Mouse (Mus musculus): ENCODE measurements around the gene Ghsr. TPM values are rescaled to one million over a fixed set of nuclear protein-coding genes. Genes with fewer than 3 reads are reported as not detected.
A peak's percentile ranks its signal among the peaks of the same experiment; 100 is the strongest.

The Ghsr gene
- 0.43 and 0.45 TPM in 2 replicates for polyA plus RNA-seq (2014; fragmentation: Nextera tagmentation; extraction: Ambion mirVana)

GRCm38 (mm10) chr3:27371276-27371621 is at the start of gene Ghsr:
Ghsr (plus strand) TSS chr3:27371351.
- WGBS: 2% methylated on average over 19 of the region's 19 CpGs
- H3K4me3 ChIP-seq (replicated peaks; ENCODE audit: low read depth, low read length): peak within 1 kb of the TSS; percentile 46
- peaks cover 48% of the 10 kb centered on the region for H3K27me3 ChIP-seq (ENCODE audit: control insufficient read depth, insufficient read depth, low read length)

DNA sequence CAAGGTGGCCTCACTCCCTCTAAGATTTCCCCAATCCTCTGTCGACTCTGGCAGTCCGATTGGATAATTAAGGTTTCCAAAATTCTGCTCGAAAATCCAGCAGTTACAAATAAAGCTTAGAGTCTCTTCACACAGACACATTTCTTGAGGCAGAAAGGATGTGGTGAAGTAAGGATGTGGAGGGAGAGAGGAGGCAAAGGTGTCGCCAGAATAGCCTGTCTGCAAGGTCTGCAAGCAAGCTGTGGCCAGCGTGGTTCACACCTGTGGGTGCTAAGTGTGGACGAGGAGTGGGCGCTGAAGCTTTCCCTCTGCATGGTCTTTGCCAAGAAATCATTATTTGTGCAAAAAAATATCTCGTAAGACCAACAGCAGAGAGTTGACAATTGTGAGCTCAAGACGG is 48.6 kb upstream of the Ghsr start:
- no peaks in the 10 kb centered on the region for H3K36me3 ChIP-seq (ENCODE audit: control insufficient read depth, insufficient read depth, low read length)
- no peak overlapping the region for H3K4me2 ChIP-seq (ENCODE audit: low read length)
- H3K27ac ChIP-seq (replicated peaks; ENCODE audit: low read depth, low read length): no peak overlapping the region
- no peak overlapping the region for H3K4me3 ChIP-seq (replicated peaks; ENCODE audit: low read depth, low read length)
- H3K9ac ChIP-seq (replicated peaks; ENCODE audit: low read length): no peak overlapping the region
- WGBS: 86% methylated on average over 9 of the region's 9 CpGs
- ATAC-seq (ENCODE audit: low FRiP score, low TSS enrichment): no peak
- H3K9me3 ChIP-seq (ENCODE audit: control insufficient read depth, low read length): no peaks in the 10 kb centered on the region
- no peak for DNase-seq
- H3K27me3 ChIP-seq (ENCODE audit: control insufficient read depth, insufficient read depth, low read length): no peaks in the 10 kb centered on the region
- no peaks in the 10 kb centered on the region for H3K4me1 ChIP-seq (ENCODE audit: control insufficient read depth, insufficient read depth, low read length)

More at GRCm38 (mm10) chr3:27371276-27371621, at the start of gene Ghsr:
- Histone ChIP-seq H3K27ac (replicated peaks; ENCODE audit: low read depth, low read length) (no peak within 1 kb of the TSS), H3K4me1 (ENCODE audit: control insufficient read depth, insufficient read depth, low read length) (peaks cover 3% of the 10 kb centered on the region; the same call in 1 of the 2 replicates), H3K9me3 (ENCODE audit: control insufficient read depth, low read length) (no peaks in the 10 kb centered on the region), H3K9ac (replicated peaks; ENCODE audit: low read length) (peak within 1 kb of the TSS; percentile 40; the same call in 1 of the 2 replicates), H3K36me3 (ENCODE audit: control insufficient read depth, insufficient read depth, low read length) (no peaks in the 10 kb centered on the region), H3K4me2 (ENCODE audit: low read length) (peak within 1 kb of the TSS; percentile 96)
- peak; percentile 37; the same call in 1 of the 2 replicates for ATAC-seq (ENCODE audit: low FRiP score, low TSS enrichment)
- peak; percentile 61 for DNase-seq

DNA sequence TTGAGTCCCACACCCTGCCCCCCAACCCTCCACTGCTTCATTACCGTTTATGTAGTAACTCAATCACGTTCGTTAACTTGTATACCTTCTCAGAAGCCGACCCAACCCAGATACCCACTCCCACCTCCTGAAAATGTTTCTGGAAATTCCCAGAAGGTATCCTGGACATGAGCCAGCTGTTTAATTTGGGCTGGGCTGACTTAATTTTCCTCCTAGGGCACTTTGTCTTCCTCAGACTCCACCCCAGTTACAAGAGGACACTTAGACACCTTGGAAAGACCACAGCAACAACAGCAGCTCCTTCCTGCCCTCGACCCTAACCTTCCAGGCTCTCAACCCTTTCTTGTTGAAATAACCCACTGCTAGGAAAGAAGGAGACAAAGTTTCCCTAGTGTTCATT is 47.6 kb upstream of the Ghsr start:
- ATAC-seq (ENCODE audit: low FRiP score, low TSS enrichment) (no peak), DNase-seq (no peak)
- Histone ChIP-seq H3K27ac (replicated peaks; ENCODE audit: low read depth, low read length) (no peak overlapping the region), H3K27me3 (ENCODE audit: control insufficient read depth, insufficient read depth, low read length) (no peaks in the 10 kb centered on the region), H3K4me3 (replicated peaks; ENCODE audit: low read depth, low read length) (no peak overlapping the region), H3K36me3 (ENCODE audit: control insufficient read depth, insufficient read depth, low read length) (no peaks in the 10 kb centered on the region), H3K4me1 (ENCODE audit: control insufficient read depth, insufficient read depth, low read length) (no peaks in the 10 kb centered on the region), H3K4me2 (ENCODE audit: low read length) (no peak overlapping the region), H3K9ac (replicated peaks; ENCODE audit: low read length) (no peak overlapping the region), H3K9me3 (ENCODE audit: control insufficient read depth, low read length) (no peaks in the 10 kb centered on the region)
- 81% methylated on average over 5 of the region's 5 CpGs for whole genome bisulfite sequencing

DNA sequence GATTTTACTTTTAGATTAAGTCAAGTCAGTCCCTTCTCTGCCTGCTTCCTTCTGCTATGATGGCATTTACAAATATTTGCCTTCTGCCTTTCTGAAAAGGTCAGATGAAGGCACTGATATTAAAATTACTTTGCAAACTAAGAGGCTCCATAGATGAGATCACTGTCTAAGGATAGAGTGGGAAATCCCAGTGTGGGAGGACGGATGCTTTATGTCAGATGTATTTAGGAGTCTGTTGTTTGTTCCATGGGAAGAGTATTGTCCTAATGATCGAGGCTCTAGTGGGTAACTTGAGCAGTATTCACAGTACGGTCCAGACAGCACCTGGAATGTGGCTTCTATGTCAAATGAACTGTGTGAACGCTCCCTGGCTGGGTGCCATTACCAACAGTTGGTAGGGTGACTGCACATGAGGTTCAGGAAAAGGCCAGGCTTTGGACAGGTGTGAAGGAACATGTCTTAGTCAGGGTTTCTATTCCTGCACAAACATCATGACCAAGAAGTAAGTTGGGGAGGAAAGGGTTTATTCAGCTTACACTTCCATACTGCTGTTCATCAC is 44.4 kb upstream of the Ghsr start:
- H3K9ac ChIP-seq (replicated peaks; ENCODE audit: low read length): no peak overlapping the region
- DNase-seq (no peak), ATAC-seq (ENCODE audit: low FRiP score, low TSS enrichment) (no peak)
- H3K4me3 ChIP-seq (replicated peaks; ENCODE audit: low read depth, low read length): no peak overlapping the region
- H3K4me1 ChIP-seq (ENCODE audit: control insufficient read depth, insufficient read depth, low read length): no peaks in the 10 kb centered on the region
- no peaks in the 10 kb centered on the region for H3K36me3 ChIP-seq (ENCODE audit: control insufficient read depth, insufficient read depth, low read length)
- no peaks in the 10 kb centered on the region for H3K27me3 ChIP-seq (ENCODE audit: control insufficient read depth, insufficient read depth, low read length)
- H3K27ac ChIP-seq (replicated peaks; ENCODE audit: low read depth, low read length): no peak overlapping the region
- no peaks in the 10 kb centered on the region for H3K9me3 ChIP-seq (ENCODE audit: control insufficient read depth, low read length)
- H3K4me2 ChIP-seq (ENCODE audit: low read length): no peak overlapping the region
- 70% methylated on average over 4 of the region's 4 CpGs for WGBS

DNA sequence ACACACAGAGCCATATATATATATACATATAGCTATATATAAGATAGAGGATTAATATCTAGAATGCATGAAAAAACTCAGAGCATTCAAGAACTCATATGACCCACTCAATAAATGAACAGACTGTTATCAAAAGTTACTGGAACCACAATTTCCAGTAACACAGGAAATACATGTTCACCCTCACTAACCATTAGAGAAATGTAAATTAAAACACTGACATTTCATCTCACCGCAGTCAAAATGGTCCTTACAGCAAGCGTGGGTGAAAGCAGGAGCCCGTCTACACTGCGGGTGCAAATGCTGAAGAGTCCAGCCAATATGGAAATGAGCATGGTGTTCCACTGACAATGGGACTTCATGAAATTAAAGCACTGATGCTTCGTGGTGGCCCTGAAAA is 40.4 kb upstream of the Ghsr start:
- H3K4me3 ChIP-seq (replicated peaks; ENCODE audit: low read depth, low read length): no peak overlapping the region

DNA sequence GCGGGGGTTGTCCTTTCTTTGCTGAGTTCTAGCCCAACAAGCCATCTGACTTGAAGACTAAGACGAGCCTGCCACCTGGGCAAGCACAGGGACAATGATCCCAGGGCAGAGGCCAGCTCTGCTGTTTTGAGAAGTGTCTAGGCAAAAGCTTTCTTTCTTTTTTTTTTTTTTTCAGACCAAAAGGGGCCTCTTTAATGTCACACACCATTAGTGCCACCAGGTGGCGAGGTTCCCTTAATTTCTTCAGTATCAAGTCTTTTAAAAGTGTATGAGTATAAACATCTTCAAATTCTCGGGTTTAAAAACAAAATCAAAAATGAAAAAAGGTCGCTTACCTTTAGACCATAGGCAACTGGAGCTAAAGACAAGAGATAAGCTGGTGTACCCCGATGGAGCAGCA is 32.7 kb upstream of the Ghsr start:
- DNase-seq: peak; percentile 79
- H3K9ac ChIP-seq (replicated peaks; ENCODE audit: low read length): no peak overlapping the region
- H3K27me3 ChIP-seq (ENCODE audit: control insufficient read depth, insufficient read depth, low read length): no peaks in the 10 kb centered on the region
- no peaks in the 10 kb centered on the region for H3K36me3 ChIP-seq (ENCODE audit: control insufficient read depth, insufficient read depth, low read length)
- WGBS: 35% methylated on average over 6 of the region's 6 CpGs
- H3K4me2 ChIP-seq (ENCODE audit: low read length): no peak overlapping the region
- no peak overlapping the region for H3K4me3 ChIP-seq (replicated peaks; ENCODE audit: low read depth, low read length)
- no peaks in the 10 kb centered on the region for H3K9me3 ChIP-seq (ENCODE audit: control insufficient read depth, low read length)
- H3K27ac ChIP-seq (replicated peaks; ENCODE audit: low read depth, low read length): no peak overlapping the region
- H3K4me1 ChIP-seq (ENCODE audit: control insufficient read depth, insufficient read depth, low read length): no peaks in the 10 kb centered on the region
- no peak for ATAC-seq (ENCODE audit: low FRiP score, low TSS enrichment)

More for the DNA sequence above, 40.4 kb upstream of the Ghsr start:
- 91% methylated on average over 5 of the region's 5 CpGs for WGBS
- no peaks in the 10 kb centered on the region for H3K27me3 ChIP-seq (ENCODE audit: control insufficient read depth, insufficient read depth, low read length)
- no peaks in the 10 kb centered on the region for H3K36me3 ChIP-seq (ENCODE audit: control insufficient read depth, insufficient read depth, low read length)
- H3K27ac ChIP-seq (replicated peaks; ENCODE audit: low read depth, low read length): no peak overlapping the region
- H3K4me2 ChIP-seq (ENCODE audit: low read length): no peak overlapping the region
- no peaks in the 10 kb centered on the region for H3K4me1 ChIP-seq (ENCODE audit: control insufficient read depth, insufficient read depth, low read length)
- no peaks in the 10 kb centered on the region for H3K9me3 ChIP-seq (ENCODE audit: control insufficient read depth, low read length)
- no peak overlapping the region for H3K9ac ChIP-seq (replicated peaks; ENCODE audit: low read length)
- no peak for ATAC-seq (ENCODE audit: low FRiP score, low TSS enrichment)
- no peak for DNase-seq

- Histone ChIP-seq H3K27me3 (ENCODE audit: control insufficient read depth, insufficient read depth, low read length) (no peaks in the 10 kb centered on the region), H3K36me3 (ENCODE audit: control insufficient read depth, insufficient read depth, low read length) (no peaks in the 10 kb centered on the region), H3K4me2 (ENCODE audit: low read length) (no peak overlapping the region), H3K9ac (replicated peaks; ENCODE audit: low read length) (no peak overlapping the region), H3K27ac (replicated peaks; ENCODE audit: low read depth, low read length) (no peak overlapping the region), H3K9me3 (ENCODE audit: control insufficient read depth, low read length) (no peaks in the 10 kb centered on the region), H3K4me3 (replicated peaks; ENCODE audit: low read depth, low read length) (no peak overlapping the region), H3K4me1 (ENCODE audit: control insufficient read depth, insufficient read depth, low read length) (no peaks in the 10 kb centered on the region)
- ATAC-seq (ENCODE audit: low FRiP score, low TSS enrichment) (no peak), DNase-seq (no peak)
- WGBS: 75% methylated on average over 3 of the region's 3 CpGs
Observed at GRCm38 (mm10) chr3:27338887-27339286, 32.3 kb upstream of the Ghsr start.

GRCm38 (mm10) chr3:27340757-27341156 is 30.4 kb upstream of the Ghsr start:
- no peaks in the 10 kb centered on the region for H3K36me3 ChIP-seq (ENCODE audit: control insufficient read depth, insufficient read depth, low read length)
- no peak overlapping the region for H3K4me2 ChIP-seq (ENCODE audit: low read length)
- ATAC-seq (ENCODE audit: low FRiP score, low TSS enrichment) (no peak), DNase-seq (no peak)
- H3K4me1 ChIP-seq (ENCODE audit: control insufficient read depth, insufficient read depth, low read length): no peaks in the 10 kb centered on the region
- H3K4me3 ChIP-seq (replicated peaks; ENCODE audit: low read depth, low read length): no peak overlapping the region
- H3K27ac ChIP-seq (replicated peaks; ENCODE audit: low read depth, low read length): no peak overlapping the region
- H3K9ac ChIP-seq (replicated peaks; ENCODE audit: low read length): no peak overlapping the region
- no peaks in the 10 kb centered on the region for H3K9me3 ChIP-seq (ENCODE audit: control insufficient read depth, low read length)
- 93% methylated on average over 5 of the region's 5 CpGs for WGBS
- H3K27me3 ChIP-seq (ENCODE audit: control insufficient read depth, insufficient read depth, low read length): no peaks in the 10 kb centered on the region

GRCm38 (mm10) chr3:27342462-27342861 is 28.7 kb upstream of the Ghsr start:
- Histone ChIP-seq H3K9ac (replicated peaks; ENCODE audit: low read length) (no peak overlapping the region), H3K36me3 (ENCODE audit: control insufficient read depth, insufficient read depth, low read length) (no peaks in the 10 kb centered on the region), H3K9me3 (ENCODE audit: control insufficient read depth, low read length) (no peaks in the 10 kb centered on the region), H3K27me3 (ENCODE audit: control insufficient read depth, insufficient read depth, low read length) (no peaks in the 10 kb centered on the region), H3K4me3 (replicated peaks; ENCODE audit: low read depth, low read length) (no peak overlapping the region), H3K27ac (replicated peaks; ENCODE audit: low read depth, low read length) (no peak overlapping the region), H3K4me1 (ENCODE audit: control insufficient read depth, insufficient read depth, low read length) (no peaks in the 10 kb centered on the region), H3K4me2 (ENCODE audit: low read length) (no peak overlapping the region)
- ATAC-seq (ENCODE audit: low FRiP score, low TSS enrichment) (no peak), DNase-seq (no peak)
- WGBS: 66% methylated on average over 6 of the region's 6 CpGs
